Mouse (Mus musculus) cerebellum, adult 8-10 months (tissue): Measurements from ENCODE around the gene Gm12394.
"Not testable (repeated sequence)": the region's sequence is repeated elsewhere in the genome, so short reads cannot be mapped to it uniquely, and the experiment has no call there.

Experiments
- DNase-seq: peaks from one replicate; pipeline ENCODE4 v3.0.0; 2022

Gene Gm12394

GRCm38 (mm10) chr4:42853788-42854187 is 2.8 kb downstream of the Gm12394 start, which contains the start of gene Fam205a1:
Gene Fam205a1, minus strand, starts transcription at chr4:42853888.
- not testable (repeated sequence) for DNase-seq

GRCm38 (mm10) chr4:42773893-42774292 is 82.7 kb downstream of the Gm12394 start, which contains the start of gene Ccl21a:
Gene Ccl21a, minus strand, starts transcription at chr4:42773993.
- not testable (repeated sequence) for DNase-seq

GRCm38 (mm10) chr4:42756477-42756876 is 100.1 kb downstream of the Gm12394 start, which contains the start of gene Ccl19:
Gene Ccl19, minus strand, starts transcription at chr4:42756577.
- not testable (repeated sequence) for DNase-seq

GRCm38 (mm10) chr4:42735245-42735644 is 121.3 kb downstream of the Gm12394 start, which contains the start of gene 4930578G10Rik:
Gene 4930578G10Rik, plus strand, starts transcription at chr4:42735545.
- DNase-seq: not testable (repeated sequence)
